8 mouse cellular contexts compared by ENCODE assay signal in the genomic region with DNA sequence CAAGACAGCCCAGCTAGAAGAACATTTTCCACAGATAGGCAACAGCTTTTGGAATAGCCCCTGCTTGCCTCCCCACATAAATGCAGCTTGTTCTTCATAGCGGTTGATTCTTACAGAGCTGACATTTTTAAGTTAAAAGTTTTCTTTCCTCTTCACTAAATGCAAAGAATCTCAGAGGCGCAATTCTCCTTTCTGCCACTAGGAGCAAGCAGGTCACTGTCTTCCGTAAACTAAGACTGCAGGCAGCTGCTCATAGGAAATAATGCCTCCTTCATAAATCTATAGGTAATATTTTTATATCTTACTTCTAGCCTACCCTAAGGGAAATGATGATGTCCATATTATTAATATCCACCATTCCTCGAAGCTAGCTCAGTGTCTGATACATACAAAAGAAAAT. TPM values are rescaled to one million over a fixed set of nuclear protein-coding genes. Genes with fewer than 3 reads are reported as not detected.
A peak's percentile ranks its signal among the peaks of the same experiment; 100 is the strongest.
DNase-seq lines count a peak whose midpoint lies in the region.

No protein-coding gene starts in this region.

- peak; percentile 13 to 51 for DNase-seq in cerebellum, postnatal 25 days
- DNase-seq in cerebellum, adult 9-10 months: no peak
- peak; percentile 54 to 71 for DNase-seq in left cerebral cortex, postnatal 14 days (ENCODE audit: low spot score in 2 of 2)
- DNase-seq in left cerebral cortex, adult 8-10 months (ENCODE audit: low spot score in 2 of 2): no peak
- peak; percentile 71 for DNase-seq in NIH3T3 (ENCODE audit: low read depth)
- DNase-seq in kidney, postnatal 4 days: peak; percentile 40 to 47
- DNase-seq in urinary bladder, postnatal 14 days (ENCODE audit: low spot score): no peak
- DNase-seq in right cerebral cortex, adult 18-20 months: no peak

- intact Hi-C loops in left cerebral cortex, postnatal 14 days (cut with DNase I): no loop called here

RNA-seq across cellular contexts. Expression of a gene that starts 4.9 kb away (rescaled TPM):
- total RNA-seq in left cerebral cortex, postnatal 14 days (2021): 10 to 100 TPM; 68.8 to 74.1 TPM
- 10 to 100 TPM; 48.8 to 61.3 (median 58.7) TPM for total RNA-seq in left cerebral cortex, adult 8-10 months (2022)

Comparison
In these comparisons a context has a peak if more than half of its experiments do, and no peak if none do; other contexts are left out.
1. DNase-seq: peak in cerebellum, postnatal 25 days (2 of 2), left cerebral cortex, postnatal 14 days (2 of 2), NIH3T3 (single experiment) and kidney, postnatal 4 days (2 of 2); none in cerebellum, adult 9-10 months (single experiment), left cerebral cortex, adult 8-10 months (0 of 2), urinary bladder, postnatal 14 days (single experiment) and right cerebral cortex, adult 18-20 months (single experiment).